Mouse (Mus musculus) hindbrain, embryonic 16.5 days (tissue): ENCODE measurements around the gene Cwf19l1. TPM values are rescaled to one million over a fixed set of nuclear protein-coding genes. Genes with fewer than 3 reads are reported as not detected.

ENCODE experiments used
- polyA plus RNA-seq: library from polyadenylated mRNA; unstranded; fragments of >200 nt; fragmentation: Nextera tagmentation; extraction: Ambion mirVana; gene quantifications from 2 replicates; pipeline ENCODE4 v1.2.1, GENCODE M21; 2015

The Cwf19l1 gene
- polyA plus RNA-seq, 1 experiment from 2014 or later, result 28.0 TPM

Other genes with a start within 250 kb of the Cwf19l1 start
- gene Dnmbp, start 195.7 kb downstream of the Cwf19l1 start, polyA plus RNA-seq, result 8.1 and 8.9 TPM in 2 replicates
- 0.26 and 0.70 TPM in 2 replicates for gene Cpn1, start 149.3 kb downstream of the Cwf19l1 start, polyA plus RNA-seq
- gene Cyp2c23, start 106.7 kb downstream of the Cwf19l1 start, polyA plus RNA-seq, result 0.07 TPM in 1 of 2 replicates, not detected in the other
- gene Erlin1, start 66.1 kb downstream of the Cwf19l1 start, polyA plus RNA-seq, result 21.7 and 23.3 TPM in 2 replicates
- 54.3 and 57.0 TPM in 2 replicates for gene Chuk, start 28.4 kb downstream of the Cwf19l1 start, polyA plus RNA-seq
- 153 and 158 TPM in 2 replicates for gene Bloc1s2, start 10.6 kb upstream of the Cwf19l1 start, polyA plus RNA-seq
- gene Pkd2l1, start 56.6 kb upstream of the Cwf19l1 start, polyA plus RNA-seq, result 0.75 and 1.4 TPM in 2 replicates
- 4.9 and 6.6 TPM in 2 replicates for gene Scd3, start 67.4 kb upstream of the Cwf19l1 start, polyA plus RNA-seq
- gene Scd2, start 157.8 kb upstream of the Cwf19l1 start, polyA plus RNA-seq, result 290 and 322 TPM in 2 replicates
- 0.16 and 0.21 TPM in 2 replicates for gene Scd4, start 197.2 kb upstream of the Cwf19l1 start, polyA plus RNA-seq